ENCODE assay signal across 8 mouse cellular contexts in the genomic region with DNA sequence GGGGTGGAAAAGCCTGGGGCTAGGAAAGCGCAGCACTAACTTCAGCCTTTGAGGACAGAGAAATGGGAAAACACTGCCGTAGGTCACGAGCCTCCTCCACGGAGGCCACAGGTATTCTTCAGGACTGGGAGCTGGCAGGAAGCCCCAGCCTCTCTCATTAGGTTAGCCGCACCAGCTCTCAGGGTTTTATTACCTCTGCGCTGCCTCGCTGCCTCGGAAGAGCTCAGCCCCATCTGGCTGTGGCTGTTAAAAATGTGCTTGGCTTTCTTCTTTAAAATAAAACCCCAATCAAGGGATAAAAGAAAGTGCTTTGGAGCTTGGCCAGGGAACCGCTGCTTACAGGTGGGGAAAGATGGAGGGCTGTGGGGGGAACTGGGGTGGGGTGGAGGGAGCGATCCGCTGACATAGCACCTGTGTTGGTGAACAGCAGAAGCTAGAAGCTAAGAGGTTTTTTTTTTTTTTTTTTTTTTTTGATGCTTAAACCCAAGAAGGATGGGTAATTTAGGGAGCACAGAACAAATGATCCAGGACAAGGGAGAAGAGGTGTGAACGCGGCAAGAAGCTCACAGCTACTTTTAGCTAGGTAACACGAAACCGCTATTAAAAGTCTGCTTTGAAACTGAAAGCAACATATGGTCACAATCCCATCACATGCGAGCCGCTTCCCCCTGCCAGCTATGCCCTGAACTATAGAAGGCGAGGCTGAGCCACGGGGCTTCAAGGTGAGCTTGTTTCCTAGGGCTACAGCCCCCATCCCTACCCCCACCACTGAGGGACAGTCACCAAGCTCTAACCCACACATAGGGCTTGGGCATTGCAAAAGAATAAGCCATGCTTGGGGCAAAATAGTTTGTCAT. TPM values are rescaled to one million over a fixed set of nuclear protein-coding genes. Genes with fewer than 3 reads are reported as not detected.
A peak's percentile ranks its signal among the peaks of the same experiment; 100 is the strongest.
DNase-seq lines count a peak whose midpoint lies in the region; ATAC-seq and TF ChIP-seq lines count a peak whose summit lies in the region.

No protein-coding gene starts in this region.

- no peak overlapping the region for H3K27ac ChIP-seq in heart, postnatal 0 days (ENCODE audit: low read depth)
- H3K27ac ChIP-seq in bone marrow macrophage, adult 2 months (ENCODE audit: insufficient read depth, low read depth, low read length): no peak overlapping the region
- no peak overlapping the region for H3K27ac ChIP-seq in intestine, embryonic 16.5 days (ENCODE audit: low read length)
- H3K27ac ChIP-seq in thymus, adult 2 months (ENCODE audit: control insufficient read depth, insufficient read depth, low read length): no peak overlapping the region

- H3K4me1 ChIP-seq in heart, postnatal 0 days (ENCODE audit: control insufficient read depth, insufficient read depth): no peaks in the 10 kb centered on the region
- H3K4me1 ChIP-seq in bone marrow macrophage, adult 2 months (ENCODE audit: control insufficient read depth, insufficient read depth, low read length): no peaks in the 10 kb centered on the region; the same call in 1 of the 2 replicates
- 0 out of 2 replicates have a peak, but pooled peaks cover 3% of the 10 kb centered on the region for H3K4me1 ChIP-seq in intestine, embryonic 16.5 days (ENCODE audit: control insufficient read depth, insufficient read depth, low read length)
- H3K4me1 ChIP-seq in megakaryocyte, embryonic 14.5 days: peaks cover 27% of the 10 kb centered on the region
- H3K4me1 ChIP-seq in thymus, adult 2 months (replicated peaks; ENCODE audit: control insufficient read depth, insufficient read depth, low read length): peaks cover 10% of the 10 kb centered on the region

- H3K27me3 ChIP-seq in heart, postnatal 0 days (ENCODE audit: control insufficient read depth, insufficient read depth, low read length): 0 out of 2 replicates have a peak, but pooled peaks cover 5% of the 10 kb centered on the region
- H3K27me3 ChIP-seq in intestine, embryonic 16.5 days (replicated peaks; ENCODE audit: control insufficient read depth, insufficient read depth, low read length): no peaks in the 10 kb centered on the region
- H3K27me3 ChIP-seq in megakaryocyte, embryonic 14.5 days (replicated peaks): peaks cover 56% of the 10 kb centered on the region
- no peaks in the 10 kb centered on the region for H3K27me3 ChIP-seq in thymus, adult 2 months (ENCODE audit: control insufficient read depth, insufficient read depth, low read length)

- H3K36me3 ChIP-seq in heart, postnatal 0 days (replicated peaks; ENCODE audit: control insufficient read depth, insufficient read depth, low read length): no peaks in the 10 kb centered on the region
- no peaks in the 10 kb centered on the region for H3K36me3 ChIP-seq in intestine, embryonic 16.5 days (ENCODE audit: control insufficient read depth, insufficient read depth, low read length)
- no peaks in the 10 kb centered on the region for H3K36me3 ChIP-seq in megakaryocyte, embryonic 14.5 days (replicated peaks; ENCODE audit: low read length)
- no peaks in the 10 kb centered on the region for H3K36me3 ChIP-seq in thymus, adult 2 months (ENCODE audit: control insufficient read depth, insufficient read depth, low read length)

- no peak for TF ChIP-seq POLR2A in bone marrow macrophage, adult 2 months (IDR thresholded peaks at IDR 0.05; ENCODE audit: borderline replicate concordance, low read depth, low read length)
- TF ChIP-seq POLR2A in thymus, adult 2 months (IDR thresholded peaks at IDR 0.05; ENCODE audit: control insufficient read depth, extremely low read depth, insufficient read depth, low read length, poor library complexity): no peak

- no peak overlapping the region for H3K9ac ChIP-seq in heart, postnatal 0 days (replicated peaks; ENCODE audit: low read depth, low read length)
- H3K9ac ChIP-seq in intestine, embryonic 16.5 days (ENCODE audit: low read depth, low read length): no peak overlapping the region; the same call in 1 of the 2 replicates

- peak overlapping the region; percentile 49 for H3K4me2 ChIP-seq in heart, postnatal 0 days (ENCODE audit: low read depth, low read length)
- H3K4me2 ChIP-seq in intestine, embryonic 16.5 days (ENCODE audit: low read depth, low read length): peak overlapping the region; percentile 47

- no peak for TF ChIP-seq EP300 in heart, postnatal 0 days (IDR thresholded peaks at IDR 0.05; ENCODE audit: low read depth)

- TF ChIP-seq CTCF in heart, postnatal 0 days (IDR thresholded peaks at IDR 0.05; ENCODE audit: low read depth): no peak
- TF ChIP-seq CTCF in bone marrow macrophage, adult 2 months (IDR thresholded peaks at IDR 0.05; ENCODE audit: low read depth, low read length): no peak
- TF ChIP-seq CTCF in thymus, adult 2 months (IDR thresholded peaks at IDR 0.05; ENCODE audit: borderline replicate concordance, control insufficient read depth, extremely low read depth, insufficient read depth, low read length, poor library complexity): no peak

- DNase-seq in heart, postnatal 0 days (ENCODE audit: low spot score): no peak
- DNase-seq in heart, adult 11 months: no peak
- DNase-seq in thymus, adult 2 months: no peak
- no peak for DNase-seq in ovary, adult 18-20 months (ENCODE audit: low spot score)
- DNase-seq in layer of hippocampus, adult 11-12 months (ENCODE audit: low spot score): no peak

- no peak for ATAC-seq in heart, postnatal 0 days (ENCODE audit: insufficient read depth, low read depth)
- ATAC-seq in intestine, embryonic 16.5 days: peak; percentile 38; the same call in 1 of the 2 replicates

- 38% methylated on average over 19 of the region's 19 CpGs for WGBS in heart, postnatal 0 days
- 20% methylated on average over 19 of the region's 19 CpGs for WGBS in intestine, embryonic 16.5 days
- 6% methylated on average over 19 of the region's 19 CpGs for WGBS in thymus, adult 2 months

- H3K4me3 ChIP-seq in heart, postnatal 0 days (ENCODE audit: low read depth, low read length): peak overlapping the region; percentile 14; the same call in 1 of the 2 replicates
- H3K4me3 ChIP-seq in bone marrow macrophage, adult 2 months (ENCODE audit: insufficient read depth, low read length): peak overlapping the region; percentile 56
- peak overlapping the region; percentile 22 for H3K4me3 ChIP-seq in intestine, embryonic 16.5 days (ENCODE audit: low read length)
- H3K4me3 ChIP-seq in megakaryocyte, embryonic 14.5 days (replicated peaks): peak overlapping the region; percentile 89
- no peak overlapping the region for H3K4me3 ChIP-seq in thymus, adult 2 months (ENCODE audit: control insufficient read depth, insufficient read depth, low read length)

- no peaks in the 10 kb centered on the region for H3K9me3 ChIP-seq in heart, postnatal 0 days (replicated peaks; ENCODE audit: control insufficient read depth, low read length)
- no peaks in the 10 kb centered on the region for H3K9me3 ChIP-seq in intestine, embryonic 16.5 days (ENCODE audit: control insufficient read depth, low read length)
- H3K9me3 ChIP-seq in megakaryocyte, embryonic 14.5 days: no peaks in the 10 kb centered on the region

RNA-seq across cellular contexts. Expression of a gene that starts 34.9 kb away (rescaled TPM):
- 1.2 and 1.7 TPM in 2 replicates for total RNA-seq in heart, postnatal 0 days (2014; rRNA removed; ENCODE audit: low replicate concordance)
- 0.36 and 0.45 TPM in 2 replicates for polyA plus RNA-seq in heart, postnatal 0 days (2015; fragmentation: Nextera tagmentation; extraction: Ambion mirVana)
- 0.19 and 0.51 TPM in 2 replicates for polyA plus RNA-seq in bone marrow macrophage, adult 2 months (2012; ENCODE audit: insufficient read depth, insufficient read length, missing spikeins)
- polyA plus RNA-seq in intestine, embryonic 16.5 days (2015; fragmentation: Nextera tagmentation; extraction: Ambion mirVana): 0.16 and 0.18 TPM in 2 replicates
- 0.07 TPM in 1 of 2 replicates, not detected in the other for polyA plus RNA-seq in megakaryocyte, embryonic 14.5 days (2012; ENCODE audit: insufficient read depth, low replicate concordance)
- 2.5 and 3.6 TPM in 2 replicates for polyA plus RNA-seq in thymus, adult 2 months (2012; rRNA removed)

RNA-seq across cellular contexts. Expression of a gene that starts 47.7 kb away (rescaled TPM):
- 74.4 and 86.2 TPM in 2 replicates for total RNA-seq in heart, postnatal 0 days (2014; rRNA removed; ENCODE audit: low replicate concordance)
- polyA plus RNA-seq in heart, postnatal 0 days (2015; fragmentation: Nextera tagmentation; extraction: Ambion mirVana): 86.0 and 91.0 TPM in 2 replicates
- 81.8 and 82.8 TPM in 2 replicates for polyA plus RNA-seq in bone marrow macrophage, adult 2 months (2012; ENCODE audit: insufficient read depth, insufficient read length, missing spikeins)
- 203 and 218 TPM in 2 replicates for polyA plus RNA-seq in intestine, embryonic 16.5 days (2015; fragmentation: Nextera tagmentation; extraction: Ambion mirVana)
- 14.6 and 45.9 TPM in 2 replicates for polyA plus RNA-seq in megakaryocyte, embryonic 14.5 days (2012; ENCODE audit: insufficient read depth, low replicate concordance)
- polyA plus RNA-seq in thymus, adult 2 months (2012; rRNA removed): 32.4 and 33.5 TPM in 2 replicates
